Mouse (Mus musculus): ENCODE data around the gene Ascl4.

Ascl4 gene

GRCm38 (mm10) chr10:85969894-85970620 is 42.6 kb downstream of the Ascl4 start:
- no peak for DNase-seq

- no peak for DNase-seq
These were observed 44.3 kb downstream of the Ascl4 start for GRCm38 (mm10) chr10:85971826-85972225.

GRCm38 (mm10) chr10:85972915-85973314 is 45.4 kb downstream of the Ascl4 start:
- peak; percentile 34 for DNase-seq

- no peak for DNase-seq
These were observed 62.1 kb downstream of the Ascl4 start for GRCm38 (mm10) chr10:85989412-85990115.

GRCm38 (mm10) chr10:85992412-85992811 is 64.9 kb downstream of the Ascl4 start:
- DNase-seq: no peak

- no peak for DNase-seq
These were observed 66.4 kb downstream of the Ascl4 start for GRCm38 (mm10) chr10:85993836-85994235.

- no peak for DNase-seq
These were observed 67.1 kb downstream of the Ascl4 start for GRCm38 (mm10) chr10:85994543-85995104.
